Mouse (Mus musculus) olfactory bulb, adult 2 months (tissue): ENCODE data around the gene Nploc4. TPM values are rescaled to one million over a fixed set of nuclear protein-coding genes. Genes with fewer than 3 reads are reported as not detected.

Source experiments
- H3K27ac ChIP-seq: fragments of 200-500 bp; 2 replicates; pipeline ENCODE4 v1.5.1; 2012; ENCODE audit warnings: low read depth, low read length; ENCODE audit not compliant: insufficient read depth
- H3K4me1 ChIP-seq: fragments of 200-500 bp; 2 replicates; pipeline ENCODE4 v1.6.1; 2012; ENCODE audit warnings: low read length; ENCODE audit not compliant: control insufficient read depth, insufficient read depth
- H3K4me3 ChIP-seq: fragments of 200-500 bp; 2 replicates; pipeline ENCODE4 v1.5.1; 2012; ENCODE audit warnings: mild to moderate bottlenecking, low read depth, low read length, moderate library complexity; ENCODE audit not compliant: insufficient read depth
- CTCF ChIP-seq: fragments of 200-500 bp; IDR thresholded peaks from 2 replicates; pipeline ENCODE4 v1.5.1; 2012; ENCODE audit warnings: low read depth, mild to moderate bottlenecking, low read length, moderate library complexity; ENCODE audit not compliant: insufficient read depth
- POLR2A ChIP-seq: fragments of 200-500 bp; IDR thresholded peaks from 2 replicates; pipeline ENCODE4 v1.6.1; 2012; ENCODE audit warnings: mild to moderate bottlenecking, low read depth, low read length, moderate library complexity; ENCODE audit not compliant: insufficient read depth
- WGBS: fragments of 180-500 bp; shearing (Covaris S2); methylation state at CpG from one replicate; pipeline ENCODE4 v1.1.7; 2018; 5-methylcytosine and 5-hydroxymethylcytosine counted together
- polyA plus RNA-seq: library from polyadenylated mRNA; stranded (reverse); fragments of >200 nt; gene quantifications from 2 replicates; pipeline ENCODE4 v1.2.4, GENCODE M21; 2012; ENCODE audit warnings: low replicate concordance; ENCODE audit not compliant: missing spikeins, insufficient read depth, insufficient read length

The Nploc4 gene
- polyA plus RNA-seq, 1 experiment = not detected

GRCm38 (mm10) chr11:120339978-120340513, 97.5 kb downstream of the Nploc4 start:
- 85% methylated on average over 10 of the region's 10 CpGs for WGBS
- Histone ChIP-seq H3K4me1 (no peaks in the 10 kb centered on the region), H3K27ac (no peak overlapping the region), H3K4me3 (no peak overlapping the region)
- TF ChIP-seq CTCF (no peak), POLR2A (no peak)

- no peak overlapping the region for H3K27ac ChIP-seq
- TF ChIP-seq CTCF (no peak), POLR2A (no peak)
- no peaks in the 10 kb centered on the region for H3K4me1 ChIP-seq
- WGBS = 77% methylated on average over 3 of the region's 3 CpGs
- no peak overlapping the region for H3K4me3 ChIP-seq
Measured at GRCm38 (mm10) chr11:120338786-120339185, 98.7 kb downstream of the Nploc4 start.

- Histone ChIP-seq H3K4me1 (no peaks in the 10 kb centered on the region), H3K27ac (no peak overlapping the region), H3K4me3 (no peak overlapping the region)
- WGBS = 80% methylated on average over 2 of the region's 2 CpGs
- TF ChIP-seq POLR2A (no peak), CTCF (no peak)
Measured at GRCm38 (mm10) chr11:120337447-120337846, 100.1 kb downstream of the Nploc4 start.

- no peak overlapping the region for H3K27ac ChIP-seq
- TF ChIP-seq CTCF (no peak), POLR2A (no peak)
- 65% methylated on average over 6 of the region's 6 CpGs for WGBS
- no peaks in the 10 kb centered on the region for H3K4me1 ChIP-seq
- no peak overlapping the region for H3K4me3 ChIP-seq
Measured at GRCm38 (mm10) chr11:120335431-120336021, 102.0 kb downstream of the Nploc4 start.

Other genes starting within 250 kb of the Nploc4 start
- gene Bahcc1, start 204.8 kb downstream of the Nploc4 start, polyA plus RNA-seq = not detected in 2 replicates
- gene Actg1, start 89.2 kb downstream of the Nploc4 start, polyA plus RNA-seq = 702 and 785 TPM in 2 replicates
- not detected in 2 replicates for gene Fscn2, start 76.2 kb downstream of the Nploc4 start, polyA plus RNA-seq
- gene Faap100, start 58.9 kb downstream of the Nploc4 start, polyA plus RNA-seq = not detected in 2 replicates
- not detected in 2 replicates for gene Tspan10, start 4.9 kb upstream of the Nploc4 start, polyA plus RNA-seq
- not detected in 2 replicates for gene Pde6g, start 15.8 kb upstream of the Nploc4 start, polyA plus RNA-seq
- not detected in 2 replicates for gene Oxld1, start 20.4 kb upstream of the Nploc4 start, polyA plus RNA-seq
- gene Ccdc137, start 20.4 kb upstream of the Nploc4 start, polyA plus RNA-seq = not detected in 2 replicates
- not detected in 2 replicates for gene Arl16, start 29.9 kb upstream of the Nploc4 start, polyA plus RNA-seq
- not detected in 2 replicates for gene Mrpl12, start 46.9 kb upstream of the Nploc4 start, polyA plus RNA-seq
- gene Slc25a10, start 54.1 kb upstream of the Nploc4 start, polyA plus RNA-seq = not detected in 2 replicates
- gene Gcgr, start 93.0 kb upstream of the Nploc4 start, polyA plus RNA-seq = not detected in 2 replicates
- not detected in 2 replicates for gene Mcrip1, start 112.0 kb upstream of the Nploc4 start, polyA plus RNA-seq
- not detected in 2 replicates for gene Ppp1r27, start 113.4 kb upstream of the Nploc4 start, polyA plus RNA-seq
- 309 TPM in 1 of 2 replicates, not detected in the other for gene P4hb, start 135.5 kb upstream of the Nploc4 start, polyA plus RNA-seq
- gene Arhgdia, start 143.9 kb upstream of the Nploc4 start, polyA plus RNA-seq = 143 TPM in 1 of 2 replicates, not detected in the other
- gene Alyref, start 160.7 kb upstream of the Nploc4 start, polyA plus RNA-seq = not detected in 2 replicates
- gene Anapc11, start 160.7 kb upstream of the Nploc4 start, polyA plus RNA-seq = not detected in 2 replicates
- not detected in 2 replicates for gene Npb, start 170.8 kb upstream of the Nploc4 start, polyA plus RNA-seq
- gene Pcyt2, start 180.2 kb upstream of the Nploc4 start, polyA plus RNA-seq = not detected in 2 replicates
- gene Sirt7, start 187.5 kb upstream of the Nploc4 start, polyA plus RNA-seq = not detected in 2 replicates
- gene Mafg, start 195.9 kb upstream of the Nploc4 start, polyA plus RNA-seq = 234 TPM in 1 of 2 replicates, not detected in the other
- gene Pycr1, start 206.1 kb upstream of the Nploc4 start, polyA plus RNA-seq = not detected in 2 replicates
- not detected in 2 replicates for gene Myadml2, start 210.4 kb upstream of the Nploc4 start, polyA plus RNA-seq
- gene Notum, start 223.5 kb upstream of the Nploc4 start, polyA plus RNA-seq = not detected in 2 replicates
- gene Aspscr1, start 235.3 kb upstream of the Nploc4 start, polyA plus RNA-seq = not detected in 2 replicates